Mouse (Mus musculus): ENCODE results near the gene Hsd17b14.

Gene Hsd17b14

GRCm38 (mm10) chr7:45567112-45567779 lies 12.6 kb downstream of the Hsd17b14 start:
- DNase-seq (ENCODE audit: low spot score): no peak

GRCm38 (mm10) chr7:45567780-45568516 lies 13.3 kb downstream of the Hsd17b14 start:
- peak; percentile 95 for DNase-seq (ENCODE audit: low spot score)

- no peak for DNase-seq (ENCODE audit: low spot score)
Measured at GRCm38 (mm10) chr7:45568601-45569473, 14.1 kb downstream of the Hsd17b14 start.

GRCm38 (mm10) chr7:45570103-45570741 lies 15.5 kb downstream of the Hsd17b14 start, which contains the start of gene Bcat2:
Bcat2 (plus strand) TSS chr7:45570153.
- peak; percentile 55 for DNase-seq (ENCODE audit: low spot score)

GRCm38 (mm10) chr7:45571966-45572365 lies 17.3 kb downstream of the Hsd17b14 start:
- DNase-seq (ENCODE audit: low spot score): no peak

- no peak for DNase-seq (ENCODE audit: low spot score)
Measured at GRCm38 (mm10) chr7:45573954-45574353, 19.3 kb downstream of the Hsd17b14 start.

DNA sequence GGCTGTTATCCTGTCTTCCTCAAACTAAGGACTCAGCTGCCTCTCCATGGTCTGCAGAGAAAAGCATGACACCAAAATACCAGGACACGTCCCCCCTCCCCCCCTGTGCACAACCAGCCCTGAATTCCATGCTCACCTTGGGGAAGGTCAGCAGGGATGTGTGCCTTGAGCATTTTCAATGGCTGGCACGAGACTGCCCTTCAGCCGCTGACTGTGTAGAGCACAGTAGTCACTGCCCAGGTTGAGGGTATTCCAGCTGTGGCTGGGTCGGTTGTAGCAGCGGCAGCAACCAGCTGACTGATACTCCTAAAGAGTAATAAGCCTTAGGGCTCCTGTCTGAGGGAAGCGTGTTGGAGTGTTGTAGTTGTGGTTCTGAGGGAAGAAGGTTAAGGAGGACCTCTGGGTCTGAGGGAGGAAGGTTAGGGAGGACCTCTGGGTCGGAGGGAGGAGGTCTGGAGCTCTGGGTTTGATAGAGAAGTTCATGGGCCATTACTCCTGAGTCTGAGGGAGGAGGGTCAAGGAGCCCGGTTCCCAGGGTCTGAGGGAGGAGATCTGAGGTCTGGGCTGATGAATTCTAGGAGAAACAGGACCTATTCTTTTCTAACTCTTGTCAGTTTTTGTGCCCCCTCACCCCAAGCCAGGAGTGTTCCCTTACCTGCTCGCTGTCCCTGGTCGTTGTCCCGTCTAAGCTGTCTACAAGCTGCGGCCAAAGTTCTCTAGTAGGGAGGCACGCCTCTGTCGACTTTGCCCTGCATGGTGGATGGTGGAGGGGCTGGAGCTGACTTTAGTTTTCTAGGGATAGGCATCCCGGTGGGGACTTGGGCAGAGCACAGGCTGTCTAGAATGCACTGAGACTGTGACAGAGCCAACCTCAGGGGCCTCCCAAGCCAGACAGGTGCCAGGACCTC lies 20.0 kb downstream of the Hsd17b14 start:
- DNase-seq (ENCODE audit: low spot score): peak; percentile 78

GRCm38 (mm10) chr7:45585923-45586322 lies 31.2 kb downstream of the Hsd17b14 start:
- no peak for DNase-seq (ENCODE audit: low spot score)

GRCm38 (mm10) chr7:45587631-45588592 lies 33.2 kb downstream of the Hsd17b14 start:
- DNase-seq (ENCODE audit: low spot score): no peak

GRCm38 (mm10) chr7:45589173-45589572 lies 34.5 kb downstream of the Hsd17b14 start:
- DNase-seq (ENCODE audit: low spot score): peak; percentile 92

- no peak for DNase-seq (ENCODE audit: low spot score)
Measured at GRCm38 (mm10) chr7:45589898-45590297, 35.2 kb downstream of the Hsd17b14 start.

DNA sequence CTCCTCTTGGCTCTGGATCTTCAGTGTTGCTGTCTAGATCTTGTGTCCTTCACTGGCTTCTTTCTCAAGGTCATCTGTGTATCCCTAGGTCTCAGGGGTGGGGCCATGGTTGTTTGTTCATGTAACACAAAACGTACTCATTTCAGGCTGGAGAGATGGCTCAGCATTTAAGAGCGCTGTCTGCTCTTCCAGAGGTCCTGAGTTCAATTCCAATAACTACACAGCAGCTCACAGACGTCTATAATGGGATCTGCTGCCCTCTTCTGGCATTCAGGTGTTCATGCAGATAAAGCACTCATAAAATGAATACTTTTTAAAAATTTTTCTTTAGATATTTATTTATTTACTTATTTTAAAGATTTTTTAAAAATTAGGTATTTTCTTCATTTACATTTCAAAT lies 36.2 kb downstream of the Hsd17b14 start:
- DNase-seq (ENCODE audit: low spot score): no peak

DNA sequence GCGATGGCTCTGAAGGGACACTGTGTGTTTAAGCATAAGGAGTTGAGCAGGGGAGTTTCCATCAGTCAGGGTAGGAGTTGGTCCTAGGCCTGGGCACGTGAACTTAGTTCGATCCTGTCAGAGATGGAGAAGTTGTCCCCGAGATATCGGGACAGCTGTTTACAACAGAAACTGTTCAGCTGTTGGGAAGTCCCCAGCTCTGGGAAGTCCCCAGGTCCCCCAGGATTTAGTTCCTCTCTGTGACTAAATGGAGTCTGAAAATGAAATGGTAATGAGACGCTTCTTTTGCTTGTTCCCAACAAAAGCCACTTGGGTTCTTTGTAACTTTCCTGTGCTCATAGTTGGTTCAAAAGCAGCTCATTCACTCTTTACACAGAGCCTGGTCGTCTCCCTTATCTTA lies 37.2 kb downstream of the Hsd17b14 start:
- DNase-seq (ENCODE audit: low spot score): no peak

DNA sequence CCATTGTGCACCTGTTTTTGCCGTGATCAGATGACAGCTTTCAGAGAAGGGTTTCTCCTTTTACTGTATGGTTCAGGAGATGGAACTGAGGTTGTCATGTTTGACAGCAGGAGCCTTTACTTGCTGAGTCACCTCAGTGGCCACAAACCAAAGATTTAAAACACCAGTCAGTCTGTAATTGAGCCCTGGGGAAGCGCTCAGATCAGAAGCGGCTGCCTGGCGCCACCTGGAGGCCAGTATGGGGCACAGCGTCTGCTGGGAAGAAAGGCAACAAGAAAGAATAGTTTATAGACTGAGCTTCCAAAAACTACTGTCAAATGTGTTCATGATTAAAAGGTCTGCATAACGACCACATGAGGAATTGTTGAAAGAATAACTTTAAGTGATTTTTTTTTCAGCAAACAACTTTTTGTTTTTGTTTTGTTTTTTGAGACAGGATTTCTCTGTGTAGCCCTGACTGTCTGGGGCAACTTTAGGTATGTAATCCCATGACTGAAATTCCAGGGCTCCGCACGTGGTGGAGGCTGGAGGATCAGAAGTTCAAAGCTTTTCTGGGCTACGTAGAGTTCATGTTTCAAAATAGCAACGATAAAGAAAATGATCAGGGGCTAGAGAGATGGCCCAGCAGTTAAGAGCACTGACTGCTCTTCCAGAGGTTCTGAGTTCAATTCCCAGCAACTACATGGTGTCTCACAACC lies 38.6 kb downstream of the Hsd17b14 start:
- peak; percentile 58 for DNase-seq (ENCODE audit: low spot score)

DNA sequence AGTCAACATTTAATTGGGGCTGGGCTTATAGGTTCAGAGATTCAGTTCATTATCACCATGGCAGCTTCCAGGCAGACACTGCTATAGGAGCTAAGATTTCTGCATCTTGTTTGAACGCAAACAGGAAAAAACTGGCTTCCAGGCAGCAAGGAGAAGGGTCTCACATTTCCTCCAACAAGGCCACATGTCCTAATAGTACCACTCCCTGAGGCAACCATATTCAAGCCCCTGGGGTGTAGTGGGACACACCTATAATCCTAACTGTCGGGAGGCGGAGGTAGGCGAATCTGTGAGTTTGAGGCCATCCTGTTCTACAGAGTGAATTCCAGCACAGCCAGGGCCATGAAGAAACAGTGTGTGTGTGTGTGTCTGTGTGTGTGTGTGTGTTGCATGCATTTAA lies 40.5 kb downstream of the Hsd17b14 start:
- DNase-seq (ENCODE audit: low spot score): no peak

- DNase-seq (ENCODE audit: low spot score): no peak
Measured at GRCm38 (mm10) chr7:45596107-45596506, 41.4 kb downstream of the Hsd17b14 start.

DNA sequence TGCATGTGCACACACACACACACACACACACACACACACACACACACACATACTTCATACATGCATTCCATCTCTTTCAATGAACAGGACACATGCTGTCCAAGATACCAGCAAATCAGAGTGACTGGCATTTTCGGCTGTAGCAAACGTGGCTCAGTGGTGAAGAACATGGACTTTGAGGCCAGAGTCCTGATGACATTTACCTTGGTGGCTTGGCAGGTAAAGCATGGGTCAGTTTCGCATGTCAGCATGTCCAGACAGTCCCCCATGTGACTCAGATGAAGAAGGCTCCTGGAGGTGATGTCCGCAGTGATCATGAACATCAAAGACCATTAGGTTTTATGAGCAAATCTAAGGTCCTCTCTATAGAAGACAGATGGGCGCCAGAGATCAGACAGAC lies 42.3 kb downstream of the Hsd17b14 start:
- DNase-seq (ENCODE audit: low spot score): no peak

DNA sequence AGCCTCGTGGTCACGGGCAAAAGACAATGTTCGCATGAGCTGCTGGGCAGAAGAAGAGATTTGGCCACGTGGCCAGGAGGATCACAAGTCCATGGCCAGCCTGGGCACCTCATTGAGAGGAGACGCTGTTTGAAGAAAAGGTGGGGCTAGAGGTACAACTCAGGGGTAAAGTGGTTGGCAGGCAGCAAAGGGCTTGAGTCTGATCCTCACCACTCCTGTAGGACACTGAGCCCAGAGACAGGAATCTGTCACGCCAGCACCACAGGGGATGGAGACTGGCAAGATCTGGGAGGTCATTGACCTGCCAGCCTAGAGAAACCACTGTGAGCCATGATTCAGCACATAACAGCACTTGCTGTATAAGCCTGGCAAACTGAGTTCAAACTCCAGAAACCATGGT lies 42.8 kb downstream of the Hsd17b14 start:
- no peak for DNase-seq (ENCODE audit: low spot score)
